18 mouse cellular contexts compared by ENCODE assay signal in the genomic region with DNA sequence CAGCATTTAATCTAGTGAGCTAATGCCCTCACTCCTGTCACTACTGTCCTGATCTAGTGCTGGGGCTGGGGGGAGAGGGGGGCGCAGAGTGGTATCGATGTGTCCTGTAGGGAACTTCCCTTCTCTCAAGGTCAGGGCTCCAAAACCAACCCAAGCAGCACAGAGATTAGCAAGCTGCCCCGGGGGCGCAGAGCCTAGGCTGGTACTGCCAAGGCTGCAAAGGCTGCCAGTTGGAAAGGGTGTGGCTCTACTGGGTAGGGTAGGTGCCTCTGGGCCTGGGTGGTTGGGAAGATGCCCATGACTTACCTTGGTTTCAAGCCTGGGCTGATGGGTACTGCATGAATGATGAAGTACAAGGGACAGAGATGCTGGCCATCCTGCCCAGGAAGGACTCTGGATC. TPM values are rescaled to one million over a fixed set of nuclear protein-coding genes. Genes with fewer than 3 reads are reported as not detected.
A peak's percentile ranks its signal among the peaks of the same experiment; 100 is the strongest.
DNase-seq lines count a peak whose midpoint lies in the region; ATAC-seq and TF ChIP-seq lines count a peak whose summit lies in the region.
"Had no signal": no experiment of that assay in that cellular context is flagged by ENCODE, and none has a peak within 500 bp of the region (broad histone marks: within the 10 kb centered on the region; RNA-seq: fewer than 3 reads in every experiment).

No protein-coding gene starts in this region.

- peak overlapping the region; percentile 49; the same call in 1 of the 2 replicates for H3K9ac ChIP-seq in hindbrain, embryonic 13.5 days
- no peak overlapping the region for H3K9ac ChIP-seq in hindbrain, embryonic 11.5 days (ENCODE audit: low read depth, low read length)
- H3K9ac ChIP-seq in midbrain, embryonic 11.5 days (ENCODE audit: low read length) = no peak overlapping the region
- H3K9ac ChIP-seq in midbrain, postnatal 0 days (replicated peaks; ENCODE audit: low read length, poor library complexity, severe bottlenecking) = no peak overlapping the region
- H3K9ac ChIP-seq in liver, embryonic 13.5 days = 0 out of 2 replicates have a peak overlapping the region, but pooled peaks have one; percentile 22
- H3K9ac ChIP-seq: embryonic facial prominence, embryonic 13.5 days had no signal

- H3K9me3 ChIP-seq in hindbrain, embryonic 13.5 days = no peaks in the 10 kb centered on the region
- no peaks in the 10 kb centered on the region for H3K9me3 ChIP-seq in hindbrain, embryonic 11.5 days (ENCODE audit: control insufficient read depth, low read length)
- H3K9me3 ChIP-seq in midbrain, embryonic 11.5 days (ENCODE audit: control insufficient read depth, low read length) = no peaks in the 10 kb centered on the region
- H3K9me3 ChIP-seq in midbrain, postnatal 0 days (ENCODE audit: low read length) = no peaks in the 10 kb centered on the region
- no peaks in the 10 kb centered on the region for H3K9me3 ChIP-seq in liver, embryonic 13.5 days (replicated peaks)
- H3K9me3 ChIP-seq: embryonic facial prominence, embryonic 13.5 days had no signal

- 0 out of 2 replicates have a peak overlapping the region, but pooled peaks have one; percentile 4 for H3K4me2 ChIP-seq in hindbrain, embryonic 13.5 days
- no peak overlapping the region for H3K4me2 ChIP-seq in hindbrain, embryonic 11.5 days (replicated peaks; ENCODE audit: low read depth, low read length)
- no peak overlapping the region for H3K4me2 ChIP-seq in midbrain, embryonic 11.5 days
- no peak overlapping the region for H3K4me2 ChIP-seq in midbrain, postnatal 0 days (ENCODE audit: low read depth, low read length, poor library complexity, severe bottlenecking)
- no peak overlapping the region for H3K4me2 ChIP-seq in liver, embryonic 13.5 days

- DNase-seq in cerebellum, adult 9-10 months = peak; percentile 45
- DNase-seq in cerebellum, adult 9-11 months = no peak
- DNase-seq in hindbrain, embryonic 11.5 days (ENCODE audit: low spot score) = no peak
- DNase-seq in midbrain, embryonic 11.5 days (ENCODE audit: low spot score, missing footprints) = peak; percentile 82
- no peak for DNase-seq in midbrain, postnatal 0 days (ENCODE audit: low spot score)
- DNase-seq in liver, embryonic 13.5 days = no peak
- DNase-seq in adrenal gland, postnatal 10 days = no peak
- DNase-seq: cerebellum, postnatal 14 days; heart, adult 18-20 months; lung, postnatal 4 days; thymus, adult 18-20 months had no signal

- no peaks in the 10 kb centered on the region for H3K27me3 ChIP-seq in hindbrain, embryonic 13.5 days
- H3K27me3 ChIP-seq in hindbrain, embryonic 11.5 days (ENCODE audit: control insufficient read depth, insufficient read depth, low read length) = no peaks in the 10 kb centered on the region
- no peaks in the 10 kb centered on the region for H3K27me3 ChIP-seq in midbrain, embryonic 11.5 days (ENCODE audit: control insufficient read depth, insufficient read depth, low read length)
- no peaks in the 10 kb centered on the region for H3K27me3 ChIP-seq in midbrain, postnatal 0 days (ENCODE audit: insufficient read depth, low read length)
- H3K27me3 ChIP-seq in liver, embryonic 13.5 days = no peaks in the 10 kb centered on the region
- H3K27me3 ChIP-seq: embryonic facial prominence, embryonic 13.5 days had no signal

- ATAC-seq in hindbrain, embryonic 13.5 days (ENCODE audit: low FRiP score) = no peak
- ATAC-seq in hindbrain, embryonic 11.5 days (ENCODE audit: low FRiP score) = no peak
- no peak for ATAC-seq in midbrain, embryonic 11.5 days (ENCODE audit: low FRiP score)
- ATAC-seq in midbrain, postnatal 0 days (ENCODE audit: low FRiP score) = no peak
- no peak for ATAC-seq in liver, embryonic 13.5 days (ENCODE audit: low read depth)
- ATAC-seq: activated CD4-positive, CD25-positive, alpha-beta regulatory T cell, adult 4 months had no signal

- 97% methylated on average over 4 of the region's 4 CpGs for WGBS in hindbrain, embryonic 13.5 days
- WGBS in hindbrain, embryonic 11.5 days = 98% methylated on average over 4 of the region's 4 CpGs
- WGBS in midbrain, embryonic 11.5 days = 96% methylated on average over 4 of the region's 4 CpGs
- 91% methylated on average over 4 of the region's 4 CpGs for WGBS in midbrain, postnatal 0 days
- WGBS in liver, embryonic 13.5 days (ENCODE audit: insufficient replicate concordance) = 84% methylated on average over 4 of the region's 4 CpGs

- peaks cover 17% of the 10 kb centered on the region for H3K36me3 ChIP-seq in hindbrain, embryonic 13.5 days
- no peaks in the 10 kb centered on the region for H3K36me3 ChIP-seq in hindbrain, embryonic 11.5 days (ENCODE audit: control insufficient read depth, insufficient read depth, low read length)
- 0 out of 2 replicates have a peak, but pooled peaks cover 5% of the 10 kb centered on the region for H3K36me3 ChIP-seq in midbrain, embryonic 11.5 days (ENCODE audit: control insufficient read depth, insufficient read depth, low read length)
- peaks cover 15% of the 10 kb centered on the region; the same call in 1 of the 2 replicates for H3K36me3 ChIP-seq in midbrain, postnatal 0 days (ENCODE audit: insufficient read depth, low read length)
- peaks cover 18% of the 10 kb centered on the region for H3K36me3 ChIP-seq in liver, embryonic 13.5 days

- H3K4me3 ChIP-seq in hindbrain, embryonic 13.5 days = no peak overlapping the region
- H3K4me3 ChIP-seq in hindbrain, embryonic 11.5 days (ENCODE audit: low read depth, low read length) = no peak overlapping the region
- H3K4me3 ChIP-seq in midbrain, embryonic 11.5 days (ENCODE audit: low read depth, low read length) = no peak overlapping the region
- no peak overlapping the region for H3K4me3 ChIP-seq in midbrain, postnatal 0 days (ENCODE audit: low read depth, low read length)
- no peak overlapping the region for H3K4me3 ChIP-seq in liver, embryonic 13.5 days (replicated peaks)

- TF ChIP-seq CTCF in midbrain, postnatal 0 days (IDR thresholded peaks at IDR 0.05) = no peak

- H3K27ac ChIP-seq in hindbrain, embryonic 13.5 days = no peak overlapping the region
- H3K27ac ChIP-seq in hindbrain, embryonic 11.5 days (ENCODE audit: low read depth, low read length) = no peak overlapping the region
- no peak overlapping the region for H3K27ac ChIP-seq in midbrain, embryonic 11.5 days (ENCODE audit: low read depth, low read length)
- no peak overlapping the region for H3K27ac ChIP-seq in midbrain, postnatal 0 days (ENCODE audit: low read depth, low read length)
- H3K27ac ChIP-seq in liver, embryonic 13.5 days = no peak overlapping the region
- H3K27ac ChIP-seq: embryonic facial prominence, embryonic 13.5 days had no signal

- H3K4me1 ChIP-seq in hindbrain, embryonic 13.5 days (replicated peaks) = peaks cover 40% of the 10 kb centered on the region
- H3K4me1 ChIP-seq in hindbrain, embryonic 11.5 days (replicated peaks; ENCODE audit: control insufficient read depth, insufficient read depth, low read length) = peaks cover 4% of the 10 kb centered on the region
- peaks cover 22% of the 10 kb centered on the region for H3K4me1 ChIP-seq in midbrain, embryonic 11.5 days (ENCODE audit: control insufficient read depth, insufficient read depth, low read length)
- peaks cover 9% of the 10 kb centered on the region; the same call in 1 of the 2 replicates for H3K4me1 ChIP-seq in midbrain, postnatal 0 days (ENCODE audit: insufficient read depth, low read length)
- peaks cover 37% of the 10 kb centered on the region for H3K4me1 ChIP-seq in liver, embryonic 13.5 days (replicated peaks)

RNA-seq across cellular contexts. Expression of gene Mif, which starts 2.4 kb away (rescaled TPM):
- 1,531 and 1,576 TPM in 2 replicates for polyA plus RNA-seq in hindbrain, embryonic 13.5 days (2015; fragmentation: Nextera tagmentation; extraction: Ambion mirVana)
- 1,947 and 1,962 TPM in 2 replicates for polyA plus RNA-seq in hindbrain, embryonic 11.5 days (2014; fragmentation: Nextera tagmentation; extraction: Ambion mirVana)
- 1,631 and 1,834 TPM in 2 replicates for polyA plus RNA-seq in midbrain, embryonic 11.5 days (2014; fragmentation: Nextera tagmentation; extraction: Ambion mirVana)
- 736 and 976 TPM in 2 replicates for total RNA-seq in midbrain, postnatal 0 days (2014; rRNA removed)
- polyA plus RNA-seq in midbrain, postnatal 0 days (2015; fragmentation: Nextera tagmentation; extraction: Ambion mirVana) = 1,685 and 1,800 TPM in 2 replicates
- polyA plus RNA-seq in liver, embryonic 13.5 days (2015; fragmentation: Nextera tagmentation; extraction: Ambion mirVana) = 877 and 1,047 TPM in 2 replicates
- 100 to 1,000 TPM; 267 to 281 TPM for total RNA-seq in adrenal gland, postnatal 10 days (2021)

RNA-seq across cellular contexts. Expression of gene Gstt2, which starts 20.4 kb away (rescaled TPM):
- 6.9 and 7.1 TPM in 2 replicates for polyA plus RNA-seq in hindbrain, embryonic 13.5 days (2015; fragmentation: Nextera tagmentation; extraction: Ambion mirVana)
- 7.8 and 10.0 TPM in 2 replicates for polyA plus RNA-seq in hindbrain, embryonic 11.5 days (2014; fragmentation: Nextera tagmentation; extraction: Ambion mirVana)
- 6.3 and 8.4 TPM in 2 replicates for polyA plus RNA-seq in midbrain, embryonic 11.5 days (2014; fragmentation: Nextera tagmentation; extraction: Ambion mirVana)
- 2.0 and 5.5 TPM in 2 replicates for total RNA-seq in midbrain, postnatal 0 days (2014; rRNA removed)
- polyA plus RNA-seq in midbrain, postnatal 0 days (2015; fragmentation: Nextera tagmentation; extraction: Ambion mirVana) = 7.7 and 10.7 TPM in 2 replicates
- 35.3 and 39.2 TPM in 2 replicates for polyA plus RNA-seq in liver, embryonic 13.5 days (2015; fragmentation: Nextera tagmentation; extraction: Ambion mirVana)
- 10 to 100 TPM; 38.2 to 45.8 TPM for total RNA-seq in adrenal gland, postnatal 10 days (2021)

RNA-seq across cellular contexts. Expression of gene Gstt4, which starts 35.3 kb away (rescaled TPM):
- polyA plus RNA-seq in hindbrain, embryonic 13.5 days (2015; fragmentation: Nextera tagmentation; extraction: Ambion mirVana) = not detected in 2 replicates
- polyA plus RNA-seq in hindbrain, embryonic 11.5 days (2014; fragmentation: Nextera tagmentation; extraction: Ambion mirVana) = not detected in 2 replicates
- not detected in 2 replicates for polyA plus RNA-seq in midbrain, embryonic 11.5 days (2014; fragmentation: Nextera tagmentation; extraction: Ambion mirVana)
- total RNA-seq in midbrain, postnatal 0 days (2014; rRNA removed) = not detected in 2 replicates
- not detected in 2 replicates for polyA plus RNA-seq in midbrain, postnatal 0 days (2015; fragmentation: Nextera tagmentation; extraction: Ambion mirVana)
- not detected in 2 replicates for polyA plus RNA-seq in liver, embryonic 13.5 days (2015; fragmentation: Nextera tagmentation; extraction: Ambion mirVana)
- 1 to 10 TPM in 1 of 2 experiments, under 1 TPM in 1; 0.36 to 1.0 TPM for total RNA-seq in adrenal gland, postnatal 10 days (2021)
- total RNA-seq: heart, adult 18-20 months; layer of hippocampus, postnatal 14 days had no signal
- polyA plus RNA-seq: brain, embryonic 14.5 days; embryonic facial prominence, embryonic 13.5 days; liver, adult 2 months; small intestine, adult 2 months had no signal

RNA-seq across cellular contexts. Expression of gene Derl3, which starts 35.6 kb away (rescaled TPM):
- 1.7 and 1.8 TPM in 2 replicates for polyA plus RNA-seq in hindbrain, embryonic 13.5 days (2015; fragmentation: Nextera tagmentation; extraction: Ambion mirVana)
- polyA plus RNA-seq in hindbrain, embryonic 11.5 days (2014; fragmentation: Nextera tagmentation; extraction: Ambion mirVana) = 2.9 and 3.3 TPM in 2 replicates
- polyA plus RNA-seq in midbrain, embryonic 11.5 days (2014; fragmentation: Nextera tagmentation; extraction: Ambion mirVana) = 0.62 and 1.6 TPM in 2 replicates
- total RNA-seq in midbrain, postnatal 0 days (2014; rRNA removed) = 0.80 and 1.4 TPM in 2 replicates
- polyA plus RNA-seq in midbrain, postnatal 0 days (2015; fragmentation: Nextera tagmentation; extraction: Ambion mirVana) = 0.58 and 1.4 TPM in 2 replicates
- polyA plus RNA-seq in liver, embryonic 13.5 days (2015; fragmentation: Nextera tagmentation; extraction: Ambion mirVana) = 0.21 and 0.51 TPM in 2 replicates
- total RNA-seq in adrenal gland, postnatal 10 days (2021) = 1 to 10 TPM in 1 of 2 experiments, under 1 TPM in 1; 0.91 to 1.3 TPM

RNA-seq across cellular contexts. Expression of gene Gstt1, which starts 59.2 kb away (rescaled TPM):
- 7.2 and 7.7 TPM in 2 replicates for polyA plus RNA-seq in hindbrain, embryonic 13.5 days (2015; fragmentation: Nextera tagmentation; extraction: Ambion mirVana)
- polyA plus RNA-seq in hindbrain, embryonic 11.5 days (2014; fragmentation: Nextera tagmentation; extraction: Ambion mirVana) = 5.0 and 5.6 TPM in 2 replicates
- polyA plus RNA-seq in midbrain, embryonic 11.5 days (2014; fragmentation: Nextera tagmentation; extraction: Ambion mirVana) = 4.9 and 6.1 TPM in 2 replicates
- total RNA-seq in midbrain, postnatal 0 days (2014; rRNA removed) = 22.6 and 37.1 TPM in 2 replicates
- 21.4 and 26.2 TPM in 2 replicates for polyA plus RNA-seq in midbrain, postnatal 0 days (2015; fragmentation: Nextera tagmentation; extraction: Ambion mirVana)
- 49.2 and 50.2 TPM in 2 replicates for polyA plus RNA-seq in liver, embryonic 13.5 days (2015; fragmentation: Nextera tagmentation; extraction: Ambion mirVana)
- 10 to 100 TPM; 60.2 to 60.4 TPM for total RNA-seq in adrenal gland, postnatal 10 days (2021)

Comparison
In these comparisons a context has a peak if more than half of its experiments do, and no peak if none do; other contexts are left out.
1. DNase-seq: peak in cerebellum, adult 9-10 months (single experiment) and midbrain, embryonic 11.5 days (single experiment); none in cerebellum, adult 9-11 months (single experiment), hindbrain, embryonic 11.5 days (single experiment), midbrain, postnatal 0 days (single experiment), liver, embryonic 13.5 days (single experiment) and adrenal gland, postnatal 10 days (single experiment).
2. H3K9ac ChIP-seq: peak in hindbrain, embryonic 13.5 days (single experiment) and liver, embryonic 13.5 days (single experiment); none in hindbrain, embryonic 11.5 days (single experiment), midbrain, embryonic 11.5 days (single experiment) and midbrain, postnatal 0 days (single experiment).